Mouse (Mus musculus): ENCODE results near the gene Uchl4.

- TF ChIP-seq CTCF (IDR thresholded peaks at IDR 0.05; ENCODE audit: borderline replicate concordance, extremely low read depth, insufficient read depth, insufficient read length): no peak
- TF ChIP-seq POLR2A (IDR thresholded peaks at IDR 0.05; ENCODE audit: borderline replicate concordance, extremely low read depth, insufficient read depth, insufficient read length, poor library complexity, severe bottlenecking): no peak
Measured at GRCm38 (mm10) chr9:64236056-64236455, 1.1 kb downstream of the Uchl4 start.
